Mouse (Mus musculus) cerebellum, adult 2 months (tissue): ENCODE results near the gene Rnf213.

Source experiments
- CTCF ChIP-seq: fragments of 200-500 bp; IDR thresholded peaks from 2 replicates; pipeline ENCODE4 v1.5.1; 2011; ENCODE audit warnings: low read depth, mild to moderate bottlenecking, control low read depth, low read length, moderate library complexity, borderline replicate concordance; ENCODE audit not compliant: insufficient read depth
- POLR2A ChIP-seq: fragments of 200-500 bp; IDR thresholded peaks from 2 replicates; pipeline ENCODE4 v1.6.1; 2011; ENCODE audit warnings: low read length, control low read depth, borderline replicate concordance; ENCODE audit not compliant: insufficient read depth

GRCm38 (mm10) chr11:119394210-119394609 is 1.3 kb downstream of the Rnf213 start:
- TF ChIP-seq CTCF (no peak), POLR2A (no peak)
